Mouse (Mus musculus) bone marrow, adult 2 months (tissue): ENCODE data around the gene Blcap. TPM values are rescaled to one million over a fixed set of nuclear protein-coding genes. Genes with fewer than 3 reads are reported as not detected.

Experiments
- H3K27ac ChIP-seq: fragments of 200-500 bp; 2 replicates; pipeline ENCODE4 v1.5.1; 2012; ENCODE audit warnings: low read depth, mild to moderate bottlenecking, control low read depth, inconsistent platforms, low read length; ENCODE audit not compliant: control insufficient read depth, poor library complexity, insufficient read depth
- H3K4me1 ChIP-seq: fragments of 200-500 bp; 2 replicates; pipeline ENCODE4 v1.6.1; 2011; ENCODE audit warnings: low read length; ENCODE audit not compliant: control insufficient read depth, insufficient read depth
- H3K4me3 ChIP-seq: fragments of 200-500 bp; replicated peaks from 2 replicates; pipeline ENCODE3; 2011; ENCODE audit warnings: mild to moderate bottlenecking, low read depth, low read length, control low read depth; ENCODE audit not compliant: control insufficient read depth
- CTCF ChIP-seq: fragments of 200-500 bp; IDR thresholded peaks from 2 replicates; pipeline ENCODE4 v1.5.1; 2011; ENCODE audit warnings: low read length, control low read depth; ENCODE audit not compliant: control insufficient read depth, insufficient read depth
- POLR2A ChIP-seq: fragments of 200-500 bp; IDR thresholded peaks from 2 replicates; pipeline ENCODE4 v1.6.1; 2011; ENCODE audit warnings: low read depth, mild to moderate bottlenecking, control low read depth, low read length, borderline replicate concordance; ENCODE audit not compliant: control insufficient read depth
- WGBS: fragments of 180-500 bp; shearing (Covaris S2); methylation state at CpG from one replicate; pipeline ENCODE4 v1.1.7; 2018; 5-methylcytosine and 5-hydroxymethylcytosine counted together
- polyA plus RNA-seq: library from polyadenylated mRNA; stranded (reverse); fragments of >200 nt; gene quantifications from 2 replicates; pipeline ENCODE4 v1.2.4, GENCODE M21; 2011; ENCODE audit warnings: low replicate concordance; ENCODE audit not compliant: missing spikeins, insufficient read depth, insufficient read length

Gene Blcap
- polyA plus RNA-seq, 1 experiment, result 23.5 TPM

GRCm38 (mm10) chr2:157518451-157518850, 52.6 kb downstream of the Blcap start:
- Histone ChIP-seq H3K4me3 (no peak overlapping the region), H3K4me1 (no peaks in the 10 kb centered on the region), H3K27ac (no peak overlapping the region)
- 65% methylated on average over 7 of the region's 7 CpGs for WGBS
- TF ChIP-seq POLR2A, result no peak
- no peak for TF ChIP-seq CTCF

GRCm38 (mm10) chr2:157517526-157517925, 53.5 kb downstream of the Blcap start:
- 70% methylated on average over 6 of the region's 6 CpGs for WGBS
- Histone ChIP-seq H3K27ac (no peak overlapping the region), H3K4me1 (no peaks in the 10 kb centered on the region), H3K4me3 (no peak overlapping the region)
- TF ChIP-seq POLR2A, result no peak
- TF ChIP-seq CTCF, result no peak

- H3K27ac ChIP-seq, result no peak overlapping the region
- H3K4me1 ChIP-seq, result no peaks in the 10 kb centered on the region
- H3K4me3 ChIP-seq, result no peak overlapping the region
- TF ChIP-seq CTCF (no peak), POLR2A (no peak)
- WGBS, result 63% methylated on average over 4 of the region's 4 CpGs
These were observed 56.7 kb downstream of the Blcap start for GRCm38 (mm10) chr2:157514353-157514752.

- Histone ChIP-seq H3K27ac (no peak overlapping the region), H3K4me3 (no peak overlapping the region), H3K4me1 (no peaks in the 10 kb centered on the region)
- WGBS, result 43% methylated on average over 9 of the region's 9 CpGs
- no peak for TF ChIP-seq POLR2A
- no peak for TF ChIP-seq CTCF
These were observed 57.3 kb downstream of the Blcap start for GRCm38 (mm10) chr2:157513737-157514208.

- no peak overlapping the region for H3K27ac ChIP-seq
- H3K4me3 ChIP-seq, result no peak overlapping the region
- H3K4me1 ChIP-seq, result no peaks in the 10 kb centered on the region
- no peak for TF ChIP-seq CTCF
- no peak for TF ChIP-seq POLR2A
- 82% methylated on average over 9 of the region's 9 CpGs for WGBS
These were observed 58.2 kb downstream of the Blcap start for GRCm38 (mm10) chr2:157512859-157513258.

- TF ChIP-seq POLR2A, result no peak
- no peak for TF ChIP-seq CTCF
- WGBS, result 83% methylated on average over 4 of the region's 4 CpGs
- no peaks in the 10 kb centered on the region for H3K4me1 ChIP-seq
- no peak overlapping the region for H3K4me3 ChIP-seq
- H3K27ac ChIP-seq, result no peak overlapping the region
These were observed 61.0 kb downstream of the Blcap start for GRCm38 (mm10) chr2:157510031-157510430.

- Histone ChIP-seq H3K4me3 (no peak overlapping the region), H3K27ac (no peak overlapping the region), H3K4me1 (no peaks in the 10 kb centered on the region)
- TF ChIP-seq CTCF (no peak), POLR2A (no peak)
- 53% methylated on average over 5 of the region's 5 CpGs for WGBS
These were observed 61.9 kb downstream of the Blcap start for GRCm38 (mm10) chr2:157509182-157509581.

- H3K27ac ChIP-seq, result no peak overlapping the region
- TF ChIP-seq POLR2A (no peak), CTCF (no peak)
- H3K4me1 ChIP-seq, result no peaks in the 10 kb centered on the region
- H3K4me3 ChIP-seq, result no peak overlapping the region
- WGBS, result 65% methylated on average over 14 of the region's 14 CpGs
These were observed 64.3 kb downstream of the Blcap start for GRCm38 (mm10) chr2:157506779-157507178.

Other genes starting within 250 kb of the Blcap start
- not detected in 2 replicates for gene Ghrh, start 223.8 kb downstream of the Blcap start, polyA plus RNA-seq
- gene Manbal, start 203.7 kb downstream of the Blcap start, polyA plus RNA-seq, result 13.3 and 33.1 TPM in 2 replicates
- gene Src, start 152.8 kb downstream of the Blcap start, polyA plus RNA-seq, result 13.7 and 15.4 TPM in 2 replicates
- 1.7 TPM in 1 of 2 replicates, not detected in the other for gene Nnat, start 11.2 kb downstream of the Blcap start, polyA plus RNA-seq
- 8.7 and 17.4 TPM in 2 replicates for gene Ctnnbl1, start 166.1 kb upstream of the Blcap start, polyA plus RNA-seq